Mouse (Mus musculus): Measurements from ENCODE around the gene Ap1s3. TPM values are rescaled to one million over a fixed set of nuclear protein-coding genes. Genes with fewer than 3 reads are reported as not detected.

Gene Ap1s3
- under 1 TPM in 1 of 2 experiments, not detected in 1; 0.14 TPM for total RNA-seq (2021)
- long read RNA-seq, experiment 1: 0 reads
- long read RNA-seq, experiment 2: 0 reads

DNA sequence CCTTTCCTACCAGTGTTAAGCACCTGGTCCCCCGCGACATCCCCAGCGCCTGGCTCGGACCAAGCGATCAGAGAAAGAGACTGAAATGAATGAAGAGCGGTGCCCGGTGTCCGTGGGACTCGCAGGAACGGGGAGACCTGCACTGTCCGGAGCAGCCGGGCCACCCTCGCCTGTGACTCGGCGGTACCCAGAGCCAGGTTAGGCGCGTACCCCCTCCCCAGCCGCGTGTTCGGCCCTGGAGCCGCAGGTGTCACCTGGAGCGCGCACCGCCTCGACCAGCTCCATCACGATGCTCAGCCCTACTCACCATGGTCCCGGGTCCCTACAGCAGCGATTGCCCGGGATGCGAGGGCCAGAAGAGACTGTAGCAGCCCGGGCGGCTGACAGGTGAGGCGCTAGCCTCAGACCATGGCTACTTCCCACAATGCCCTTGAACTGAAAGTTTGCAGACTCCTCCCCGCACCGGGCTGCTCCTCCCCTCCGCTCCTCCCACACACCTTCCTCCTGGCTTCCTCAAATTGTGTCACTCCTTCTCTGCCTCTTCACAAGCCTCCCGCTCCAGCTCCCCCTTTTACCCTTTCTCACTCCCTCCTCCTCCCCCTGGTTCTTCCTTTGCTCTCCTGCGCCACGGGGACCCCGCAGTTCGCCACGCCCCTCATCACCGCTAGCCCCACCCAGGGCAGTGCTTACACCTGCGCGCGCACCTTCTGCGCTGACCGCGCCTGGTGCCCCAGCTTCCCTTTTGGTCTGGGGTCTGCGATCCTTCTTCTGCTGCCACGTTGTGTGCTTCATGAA lies at the start of gene Ap1s3:
Ap1s3 (minus strand) TSS at position 430 of the 795 bp plus-strand sequence.
- DNase-seq: peak; percentile 7

DNA sequence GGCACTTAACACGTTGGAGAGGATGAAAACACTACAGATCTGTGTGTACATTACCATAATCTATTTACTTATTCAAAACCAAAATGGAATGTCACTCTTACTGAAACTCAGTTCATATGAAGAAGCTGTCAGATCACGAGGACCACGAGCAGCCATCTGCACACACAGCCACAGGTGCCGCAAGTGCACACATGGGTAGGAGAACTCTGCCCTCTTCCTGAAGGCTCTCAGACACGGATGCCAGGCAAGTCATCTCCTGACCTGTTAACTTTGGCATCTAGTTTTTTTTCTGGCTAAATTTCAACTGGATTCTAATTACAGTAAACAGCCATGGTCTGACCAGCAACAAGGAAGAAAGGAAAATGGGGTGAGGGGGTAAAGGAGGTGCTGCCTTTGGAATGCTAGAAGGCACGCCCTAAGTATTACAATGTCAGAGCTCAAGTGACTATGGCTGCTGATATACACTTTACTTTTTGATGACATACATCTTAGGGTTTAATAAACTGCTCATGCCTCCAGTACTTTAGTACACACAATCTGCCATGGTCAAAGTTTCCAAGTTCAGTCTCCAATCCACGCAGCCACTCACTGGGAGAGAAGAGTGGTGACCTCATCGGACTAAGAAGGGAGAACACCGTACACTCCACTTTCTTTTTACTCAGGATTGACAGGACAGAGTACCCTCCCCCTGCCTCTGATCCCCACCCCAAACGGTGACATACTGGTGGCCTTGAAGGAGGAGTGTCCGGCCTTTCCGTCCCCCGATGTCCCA lies 42.6 kb upstream of the Ap1s3 start:
- DNase-seq: no peak

- DNase-seq: no peak
Measured at GRCm38 (mm10) chr1:79713081-79713480, 41.3 kb upstream of the Ap1s3 start.

GRCm38 (mm10) chr1:79711147-79712126 lies 39.7 kb upstream of the Ap1s3 start:
- no peak for DNase-seq

GRCm38 (mm10) chr1:79710678-79711077 lies 38.9 kb upstream of the Ap1s3 start:
- DNase-seq: no peak

GRCm38 (mm10) chr1:79710216-79710615 lies 38.4 kb upstream of the Ap1s3 start:
- DNase-seq: no peak

GRCm38 (mm10) chr1:79707383-79707782 lies 35.6 kb upstream of the Ap1s3 start:
- DNase-seq: no peak

DNA sequence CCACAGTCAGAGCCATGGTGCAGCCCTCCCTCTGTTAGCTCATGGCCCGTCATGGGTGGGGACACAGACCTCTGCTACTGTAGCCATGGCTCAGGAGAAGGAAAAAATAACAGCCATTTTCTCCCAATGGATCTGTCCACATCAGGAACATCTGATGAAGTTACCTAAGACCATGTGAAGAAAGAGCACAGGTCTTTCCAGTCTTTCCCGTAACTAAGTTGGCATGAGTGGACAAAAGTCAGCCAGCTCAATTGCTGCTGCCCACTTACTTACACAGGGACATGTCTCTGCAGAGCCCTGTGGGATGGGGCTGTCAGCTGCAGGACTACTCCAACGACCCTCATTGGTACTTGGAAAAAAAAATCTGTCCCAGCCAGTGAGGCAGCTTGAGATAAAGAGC lies 34.9 kb upstream of the Ap1s3 start:
- DNase-seq: no peak

DNA sequence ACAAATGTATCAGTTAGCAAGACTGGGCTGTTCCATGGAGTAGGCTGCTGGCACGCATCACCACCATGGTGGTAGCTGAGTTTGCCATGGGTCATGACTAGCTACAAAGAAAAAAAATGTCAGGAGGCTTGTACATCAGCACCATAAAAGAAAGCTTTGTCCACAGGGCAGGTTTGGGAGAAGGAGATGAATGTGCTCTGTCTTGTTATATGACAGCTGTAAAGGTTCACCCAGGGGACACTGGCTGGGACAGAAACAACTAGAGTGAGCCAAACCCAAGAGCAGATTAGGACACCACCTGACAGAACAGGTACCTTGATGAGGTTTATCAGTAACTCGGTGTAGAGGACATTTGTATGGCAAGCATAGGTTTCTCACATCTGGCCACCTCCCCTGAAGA lies 32.9 kb upstream of the Ap1s3 start:
- no peak for DNase-seq

DNA sequence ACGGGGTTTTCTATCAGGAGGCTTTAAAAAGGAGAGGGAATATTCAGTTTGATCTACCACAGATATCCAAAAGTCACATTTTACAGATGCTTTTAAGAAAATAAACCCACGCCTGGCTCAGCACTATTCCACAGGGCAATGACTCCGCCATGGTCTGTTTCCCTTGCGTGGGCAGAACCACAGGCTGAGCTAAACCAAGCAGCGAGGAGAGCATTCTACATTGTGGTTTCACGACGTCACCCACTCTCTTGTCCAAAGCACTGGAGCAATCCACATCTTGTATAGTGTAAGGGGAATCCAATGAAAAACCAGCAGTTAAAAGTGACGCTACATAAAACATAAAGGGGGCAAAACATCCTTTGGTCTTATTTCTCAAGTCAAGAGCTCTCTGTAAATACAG lies 31.7 kb upstream of the Ap1s3 start:
- DNase-seq: no peak

DNA sequence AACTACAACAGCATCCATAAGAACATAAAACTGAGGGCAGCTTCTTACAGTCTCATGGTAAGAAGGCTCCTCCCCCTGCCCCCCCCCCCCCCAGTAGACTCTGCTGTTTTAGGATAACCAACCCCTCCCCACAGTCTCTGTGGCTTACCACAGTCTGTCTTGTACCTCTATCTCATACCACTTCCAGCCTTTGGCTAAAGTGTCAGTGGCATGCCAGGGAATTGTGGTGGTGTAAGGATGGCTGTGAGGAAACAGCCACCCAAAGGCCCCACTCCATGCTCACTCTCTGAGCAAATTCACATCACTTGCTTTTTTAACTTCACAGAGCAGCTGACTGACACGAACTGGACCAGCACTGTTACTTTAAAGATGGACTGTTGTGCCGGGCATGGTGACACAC lies 26.7 kb upstream of the Ap1s3 start:
- DNase-seq: no peak

GRCm38 (mm10) chr1:79697382-79697781 lies 25.6 kb upstream of the Ap1s3 start:
- DNase-seq: peak; percentile 7

DNA sequence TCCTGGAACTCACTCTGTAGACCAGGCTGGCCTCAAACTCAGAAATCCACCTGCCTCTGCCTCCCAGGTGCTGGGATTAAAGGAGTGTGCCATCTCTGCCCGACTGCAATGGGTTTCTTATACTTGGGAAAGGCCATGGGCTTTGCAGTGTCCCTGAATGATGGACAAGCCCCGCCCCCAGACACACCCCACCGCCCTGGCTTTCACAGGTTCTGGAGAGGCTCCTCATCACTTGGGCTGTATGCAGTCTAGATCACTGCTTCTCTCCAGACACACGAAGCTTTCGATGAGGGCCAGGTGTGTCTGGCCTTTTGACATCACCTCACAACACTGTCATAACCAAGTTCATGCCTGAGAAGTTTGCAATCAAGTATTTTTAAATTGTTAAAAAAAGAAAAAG lies 25.2 kb upstream of the Ap1s3 start:
- no peak for DNase-seq

GRCm38 (mm10) chr1:79692482-79692881 lies 20.7 kb upstream of the Ap1s3 start:
- no peak for DNase-seq

DNA sequence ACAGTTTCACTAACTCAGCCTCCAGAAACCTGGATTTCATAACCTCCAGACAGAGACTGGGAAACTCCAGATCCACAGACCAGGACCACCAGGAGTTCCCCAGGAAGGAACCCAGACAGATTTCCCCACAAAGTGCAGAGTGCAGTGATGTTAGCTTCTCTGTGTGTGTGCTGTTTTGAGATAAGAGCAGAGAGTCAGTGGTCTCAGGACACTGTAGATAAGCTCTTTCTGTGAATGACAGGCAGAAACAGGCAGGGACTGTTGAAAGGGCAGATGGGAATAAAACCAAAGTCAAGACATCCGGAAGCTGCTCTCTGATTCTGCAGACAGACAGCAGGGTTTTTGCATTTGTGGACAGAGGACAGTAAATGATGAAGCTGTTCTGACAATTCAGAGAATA lies 15.5 kb upstream of the Ap1s3 start:
- DNase-seq: no peak

GRCm38 (mm10) chr1:79684027-79684426 lies 12.3 kb upstream of the Ap1s3 start:
- no peak for DNase-seq

DNA sequence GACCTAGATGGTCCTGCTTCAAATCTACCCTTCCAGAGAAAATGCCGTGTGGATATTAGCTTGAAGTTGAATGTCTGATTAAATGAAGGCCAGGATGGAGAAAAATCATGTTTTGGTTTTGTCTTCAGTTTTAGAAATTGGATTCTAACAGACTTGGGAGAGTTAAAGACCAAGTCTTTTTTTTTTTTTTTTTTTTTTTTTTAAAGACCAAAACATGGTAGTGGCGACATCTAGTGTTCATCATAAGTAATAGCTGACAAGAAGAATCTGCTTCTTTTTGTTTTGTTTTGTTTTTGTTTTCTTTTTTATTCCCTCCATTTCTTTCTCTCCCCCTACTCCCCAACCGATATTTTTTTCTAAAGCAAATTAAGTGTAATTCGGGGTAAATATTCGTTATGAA lies 11.2 kb upstream of the Ap1s3 start:
- no peak for DNase-seq

- DNase-seq: no peak
Measured at GRCm38 (mm10) chr1:79680777-79681176, 9.0 kb upstream of the Ap1s3 start.

DNA sequence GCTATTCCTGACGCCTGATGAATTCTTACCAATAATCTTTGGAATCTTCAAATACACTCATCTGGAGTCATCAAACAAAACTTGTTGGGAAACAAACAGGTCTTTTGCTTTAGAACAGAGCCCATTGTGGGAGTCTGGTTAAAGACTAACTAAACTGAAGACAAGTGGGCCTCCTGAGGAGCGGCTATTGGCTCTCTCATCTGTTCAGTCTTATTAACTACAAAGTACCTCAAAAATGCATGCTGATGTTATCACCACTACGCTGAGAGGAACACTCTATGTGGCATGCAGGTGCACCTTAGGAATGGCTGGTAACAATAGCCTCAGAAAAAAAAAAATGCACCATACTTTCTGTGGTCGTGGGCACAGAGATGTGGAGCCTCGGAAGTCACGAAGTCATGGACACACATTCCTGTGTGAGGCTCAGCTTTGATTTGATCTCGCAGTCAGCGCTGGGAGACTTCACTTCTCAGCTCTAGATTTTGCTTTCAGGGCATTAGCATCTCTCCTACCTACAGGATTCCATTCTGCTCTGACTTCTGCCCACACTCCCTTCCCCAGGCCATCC lies 6.4 kb upstream of the Ap1s3 start:
- no peak for DNase-seq

GRCm38 (mm10) chr1:79675716-79676115 lies 3.9 kb upstream of the Ap1s3 start:
- DNase-seq: no peak

DNA sequence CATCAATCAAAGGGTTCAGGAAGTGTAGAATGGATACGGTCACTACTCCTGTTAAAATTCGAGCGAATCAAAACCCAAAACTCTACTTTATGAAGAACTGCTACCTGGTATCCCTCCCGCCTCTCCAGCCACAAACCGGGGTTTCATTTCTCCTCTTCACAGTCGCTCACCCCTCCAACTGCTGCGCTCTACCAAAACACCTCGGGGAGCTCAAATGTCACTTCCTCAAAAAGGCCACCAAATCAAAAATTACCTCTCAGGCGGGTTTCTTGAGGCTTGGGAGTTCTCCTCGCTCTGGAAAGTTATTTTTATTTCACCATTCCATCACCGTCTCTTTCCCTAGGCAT lies 603 bp downstream of the Ap1s3 start:
- DNase-seq: no peak

- no peak for DNase-seq
Measured at GRCm38 (mm10) chr1:79669419-79669974, 2.3 kb downstream of the Ap1s3 start.

All from gastrocnemius, postnatal 10 days (tissue).